Mouse (Mus musculus) liver, postnatal 0 days (tissue): ENCODE measurements around the gene Ascc3.

ENCODE experiments used
- CTCF ChIP-seq: sonication (generic); IDR thresholded peaks from 2 replicates; pipeline ENCODE4 v1.5.1; 2016; ENCODE audit warnings: antibody characterized with exemption, low read depth
- EP300 ChIP-seq: IDR thresholded peaks from 2 replicates; pipeline ENCODE4 v1.6.1; 2016; ENCODE audit warnings: antibody characterized with exemption, low read depth, mild to moderate bottlenecking

DNA sequence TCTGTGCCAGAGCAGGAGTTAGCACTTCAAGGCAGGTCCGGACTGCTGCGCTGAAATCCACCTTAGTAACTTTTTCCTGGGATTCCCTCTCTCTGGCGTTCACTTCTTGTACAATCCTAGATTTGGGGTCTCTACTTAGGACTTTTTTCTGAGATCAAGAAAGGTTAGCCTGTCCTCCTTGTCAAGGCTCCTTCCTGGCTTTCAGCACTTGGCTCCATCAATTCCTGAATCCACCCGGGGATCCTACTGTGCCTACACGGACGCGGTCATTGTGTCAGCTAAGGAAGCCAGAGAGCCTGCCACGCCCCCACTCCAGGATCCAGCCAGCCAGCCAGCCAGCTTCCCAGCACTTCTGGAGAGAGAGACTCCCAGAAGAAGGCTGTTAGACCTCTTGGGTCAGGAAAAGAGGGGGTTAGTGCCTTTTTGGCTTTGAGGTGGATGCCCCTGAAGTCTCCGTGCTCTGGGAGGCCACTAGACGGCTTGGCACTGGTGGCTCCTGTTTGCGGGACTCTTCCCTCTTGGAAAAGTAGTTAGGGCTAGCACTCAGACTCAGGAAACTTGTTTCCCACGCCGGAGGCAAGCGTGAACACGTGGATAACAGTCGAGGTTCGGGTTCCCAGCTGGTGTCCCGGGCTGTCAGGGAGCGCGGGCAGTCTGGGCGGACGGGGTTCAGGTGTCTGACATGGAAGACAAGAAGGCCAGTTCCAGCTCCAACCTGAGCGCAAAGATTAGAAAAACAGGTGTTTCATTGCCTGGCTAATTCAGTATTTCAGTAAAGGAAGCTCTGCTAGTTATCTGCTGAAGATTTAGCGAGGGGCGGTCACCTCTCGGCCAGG is 299.6 kb downstream of the Ascc3 start:
- no peak for TF ChIP-seq CTCF
- TF ChIP-seq EP300 = no peak
